Mouse (Mus musculus) mesoderm, embryonic 11.5 days (tissue): Measurements from ENCODE around the gene Olfr1323.

ENCODE experiments used
- DNase-seq: peaks from one replicate; pipeline ENCODE4 v3.0.0-alpha.2; 2012; ENCODE audit warnings: low read depth, low spot score

The Olfr1323 gene

DNA sequence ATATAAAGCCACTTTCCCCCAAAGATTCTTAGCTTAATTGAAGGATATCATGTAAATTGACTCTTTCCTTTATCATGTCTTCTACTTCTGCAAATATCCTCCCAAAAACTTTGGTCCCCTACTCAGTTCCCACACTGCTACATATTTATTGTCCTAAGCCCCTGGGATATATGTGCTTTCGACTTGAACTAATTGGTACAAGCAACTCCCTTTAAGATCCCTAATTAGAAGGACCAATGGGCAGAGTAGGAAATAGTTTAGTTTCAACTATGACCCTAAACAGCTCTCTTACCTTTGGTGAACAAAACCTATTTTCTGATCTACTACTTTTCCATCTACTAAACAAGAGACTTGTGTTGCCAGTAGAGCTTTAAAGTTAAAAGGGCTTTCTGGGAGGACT lies at the start of gene Olfr1323:
TSS of gene Olfr1323 (minus strand) at position 101 of the 400 bp plus-strand sequence.
- DNase-seq: no peak

DNA sequence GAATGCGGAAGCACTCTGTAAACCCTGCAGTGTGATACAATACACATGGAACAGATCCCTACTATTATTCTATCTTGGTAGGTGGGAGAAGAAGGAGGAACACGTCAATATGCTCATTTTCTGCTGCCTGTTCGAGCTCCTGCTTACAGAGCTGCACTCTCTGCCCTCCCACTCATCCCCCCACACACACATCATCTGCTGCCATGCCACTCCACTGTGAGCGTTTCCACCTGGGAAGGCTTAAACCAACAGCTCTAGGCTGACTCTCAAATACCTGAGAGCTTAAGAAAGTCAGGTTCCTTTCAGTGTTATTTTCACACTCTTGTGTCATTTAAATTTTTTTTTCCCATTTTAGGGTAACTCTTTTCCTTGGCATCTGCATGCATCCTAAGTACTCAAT lies 6.9 kb downstream of the Olfr1323 start:
- DNase-seq: no peak
